Mouse (Mus musculus) brain, adult 2 months (tissue): ENCODE measurements around the gene Dcaf12.

Experiments used
- DNase-seq: peaks from one replicate; pipeline ENCODE4 v3.0.0; 2011; ENCODE audit warnings: low read depth, low spot score

Gene Dcaf12

DNA sequence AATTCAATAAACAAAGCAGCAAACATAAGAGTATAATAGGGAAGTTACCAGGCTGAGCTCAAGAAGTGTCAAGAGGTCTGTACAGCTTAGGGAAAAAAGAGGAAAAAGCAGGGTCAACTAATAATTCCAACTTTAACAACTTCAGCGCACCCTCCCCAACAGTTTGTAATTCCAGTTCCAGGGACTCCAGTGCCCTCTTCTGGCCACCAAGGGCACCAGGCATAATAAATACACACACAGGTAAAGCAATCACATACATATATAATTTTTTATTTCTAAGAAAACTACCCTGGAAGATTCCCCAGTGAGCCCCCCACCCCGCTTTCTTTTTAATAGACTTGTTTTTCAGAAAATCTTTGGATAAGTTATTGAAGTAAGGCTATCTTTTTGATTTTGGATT, 69.3 kb downstream of the Dcaf12 start:
- no peak for DNase-seq
